Mouse (Mus musculus) cerebellum, postnatal 14 days (tissue): Measurements from ENCODE around the gene Enah.

Experiments used
- DNase-seq, 2 experiments: peaks; one replicate each; pipeline ENCODE4 v3.0.0; 2021; ENCODE audit warnings: mixed read lengths in 2 of 2

Enah gene

DNA sequence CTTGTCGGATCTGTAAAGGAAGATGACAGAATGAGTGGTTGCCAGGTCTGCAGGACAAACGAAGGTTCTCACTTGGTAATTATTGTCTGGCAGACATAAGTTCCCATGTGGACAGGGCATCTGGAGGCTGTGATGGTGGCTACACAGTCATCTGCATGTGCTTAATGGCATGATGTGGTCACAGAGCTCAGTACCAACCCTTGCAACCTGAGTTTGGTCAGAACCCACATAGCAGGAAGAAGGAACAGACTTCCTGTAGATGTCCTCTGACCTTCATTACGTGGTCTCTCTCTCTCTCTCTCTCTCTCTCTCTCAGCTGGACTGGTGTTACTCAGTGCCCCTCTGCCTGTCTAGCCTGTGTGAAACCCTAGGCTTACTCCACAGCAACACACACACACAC, 147.2 kb downstream of the Enah start:
- DNase-seq = no peak

DNA sequence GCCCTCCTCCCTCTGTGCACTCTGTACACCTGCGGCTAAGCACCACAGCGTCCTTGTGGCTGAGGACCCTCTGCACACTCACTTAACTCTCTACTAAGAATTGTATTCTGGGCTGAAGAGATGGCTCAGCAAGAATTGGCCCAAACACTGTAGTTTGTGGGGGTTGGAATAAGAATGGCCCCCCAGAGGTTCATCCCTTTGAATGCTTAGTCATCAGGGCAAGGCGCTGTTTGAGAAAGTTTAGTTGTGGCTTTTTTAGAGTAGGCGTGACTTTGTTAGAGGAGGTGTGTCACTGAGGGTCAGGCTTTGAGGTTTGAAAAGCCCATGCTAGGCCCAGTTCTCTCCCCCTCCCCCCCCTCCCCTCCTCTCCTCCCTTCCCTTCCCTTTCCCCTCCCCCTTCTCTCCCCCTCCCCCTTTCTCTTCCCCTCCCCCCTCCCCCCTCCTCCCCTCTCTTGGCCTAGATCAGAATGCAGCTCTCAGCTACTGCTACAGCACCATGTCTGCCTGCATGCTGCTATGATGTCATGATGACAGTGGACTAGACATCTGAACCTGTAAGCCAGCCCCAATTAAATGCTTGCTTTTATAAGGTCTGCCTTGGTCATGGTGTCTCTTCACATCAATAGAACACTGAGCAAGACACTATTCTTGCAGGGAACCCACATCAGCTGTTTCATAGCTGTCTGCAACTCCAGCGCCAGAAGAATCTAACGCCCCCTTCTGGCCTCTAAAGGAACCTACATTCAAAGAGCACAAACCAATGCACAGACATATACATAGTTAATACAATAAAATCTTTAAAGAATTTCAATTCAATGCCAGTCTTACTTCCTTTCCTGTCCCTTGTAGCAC, 153.1 kb downstream of the Enah start:
- DNase-seq = no peak

DNA sequence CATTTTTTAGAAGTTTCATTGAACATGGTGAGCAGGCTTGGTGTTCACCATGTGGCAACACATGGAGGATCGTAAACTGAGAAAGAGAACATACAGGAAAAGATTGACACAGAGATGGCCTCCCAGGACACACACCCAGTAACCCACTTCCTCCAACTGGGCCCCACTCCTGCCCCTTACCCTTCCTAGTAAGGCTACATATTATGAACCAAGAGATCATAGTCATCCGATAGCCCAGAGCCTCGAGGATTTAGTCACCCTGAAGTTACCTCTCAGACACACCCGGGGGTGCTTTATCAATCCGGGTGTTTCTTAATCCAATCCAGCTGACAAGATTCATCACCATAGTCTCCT, 153.9 kb downstream of the Enah start:
- no peak for DNase-seq

DNA sequence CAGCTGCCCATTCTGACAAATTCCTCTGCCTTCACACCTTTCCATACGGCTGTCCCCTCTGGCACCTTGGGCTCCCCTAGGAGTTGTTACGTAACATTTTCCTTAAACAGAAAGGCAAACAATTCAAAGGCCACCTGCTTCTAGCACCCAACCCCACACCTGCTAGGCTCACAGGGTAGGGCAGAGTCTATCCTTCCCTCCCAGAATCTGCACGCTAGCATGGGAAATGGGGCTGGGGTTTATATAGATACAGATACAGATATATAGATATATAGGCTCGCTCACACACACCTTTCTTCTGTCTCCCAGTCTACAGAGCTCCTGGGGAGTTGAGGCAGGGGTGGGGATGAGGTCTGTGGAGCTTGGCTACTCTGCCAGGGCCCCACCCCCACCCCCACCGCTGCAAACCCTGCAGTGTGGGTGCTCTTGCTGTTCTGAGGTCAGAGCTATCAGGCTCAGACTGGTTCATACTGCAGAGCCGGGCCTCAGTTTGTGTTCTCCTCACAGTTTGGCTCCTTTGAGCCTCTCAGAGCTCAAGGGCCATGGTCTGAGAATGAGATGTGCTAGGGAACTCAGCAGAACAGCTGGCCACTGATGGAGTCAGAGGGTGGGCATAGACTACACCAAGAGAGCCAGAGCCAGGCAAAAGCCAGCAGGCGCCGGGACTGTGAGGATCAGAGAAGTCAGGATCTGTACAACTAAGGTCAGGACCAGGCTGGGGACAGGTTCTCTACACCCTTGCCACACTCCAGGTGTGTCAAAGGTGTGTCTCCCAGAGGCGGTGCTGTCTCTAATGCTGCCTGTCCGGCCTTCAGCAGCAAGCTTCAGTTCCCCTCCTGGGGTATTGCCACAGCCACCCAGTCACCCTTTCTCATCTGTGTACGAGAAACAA, 154.6 kb downstream of the Enah start:
- DNase-seq = no peak

DNA sequence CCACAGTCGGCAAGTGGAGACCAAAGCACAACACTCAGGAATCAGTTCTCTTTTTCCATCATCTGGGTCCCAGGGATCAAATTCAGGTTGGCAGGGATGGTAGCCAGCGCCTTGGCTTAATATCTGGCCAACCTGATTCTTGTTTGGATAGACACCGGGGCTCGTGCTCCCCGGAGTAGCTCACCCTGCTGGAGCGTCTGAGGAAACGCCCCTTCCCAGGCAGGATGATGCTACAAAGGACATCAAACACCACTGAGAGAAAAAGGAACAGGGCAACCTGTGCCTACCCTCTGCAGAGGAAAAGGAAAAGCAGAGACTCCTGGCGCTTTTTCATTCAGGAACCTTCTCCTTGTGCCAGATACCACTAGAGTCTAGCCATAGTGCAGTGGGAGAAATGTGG, 156.4 kb downstream of the Enah start:
- no peak for DNase-seq

DNA sequence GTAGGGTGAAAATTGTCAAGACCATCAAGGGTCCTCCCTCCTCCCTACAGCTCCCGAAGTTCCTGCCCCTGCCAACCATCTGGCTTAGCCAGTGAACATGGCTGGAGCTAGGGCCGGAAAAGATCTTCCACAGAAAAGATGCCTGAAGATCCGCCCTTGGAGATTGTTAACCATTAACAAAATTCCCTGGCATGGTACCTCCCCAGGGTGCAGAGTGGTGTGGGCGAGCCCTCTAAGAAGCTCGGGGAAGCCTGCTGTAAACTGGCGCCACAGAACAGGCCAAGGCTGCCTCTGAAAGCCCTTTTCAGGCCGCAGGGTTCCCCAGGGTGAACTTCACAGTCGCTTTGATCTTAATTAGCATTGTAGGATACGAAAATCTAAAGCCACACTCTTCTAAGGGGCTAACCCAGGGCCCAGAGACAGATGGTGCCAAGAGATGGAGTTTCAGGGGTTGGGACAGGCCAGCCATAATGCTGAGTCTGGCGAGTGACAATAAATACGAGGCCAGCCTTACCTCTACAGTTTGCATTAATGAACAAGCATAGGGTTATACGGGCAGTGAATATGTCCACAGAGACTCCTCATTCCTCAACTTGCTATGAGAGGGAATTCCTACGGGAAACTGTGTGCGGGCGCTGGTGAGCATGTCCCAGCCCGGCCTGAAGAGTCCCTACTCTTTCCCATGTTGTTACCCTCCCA, 157.0 kb downstream of the Enah start:
- no peak for DNase-seq

DNA sequence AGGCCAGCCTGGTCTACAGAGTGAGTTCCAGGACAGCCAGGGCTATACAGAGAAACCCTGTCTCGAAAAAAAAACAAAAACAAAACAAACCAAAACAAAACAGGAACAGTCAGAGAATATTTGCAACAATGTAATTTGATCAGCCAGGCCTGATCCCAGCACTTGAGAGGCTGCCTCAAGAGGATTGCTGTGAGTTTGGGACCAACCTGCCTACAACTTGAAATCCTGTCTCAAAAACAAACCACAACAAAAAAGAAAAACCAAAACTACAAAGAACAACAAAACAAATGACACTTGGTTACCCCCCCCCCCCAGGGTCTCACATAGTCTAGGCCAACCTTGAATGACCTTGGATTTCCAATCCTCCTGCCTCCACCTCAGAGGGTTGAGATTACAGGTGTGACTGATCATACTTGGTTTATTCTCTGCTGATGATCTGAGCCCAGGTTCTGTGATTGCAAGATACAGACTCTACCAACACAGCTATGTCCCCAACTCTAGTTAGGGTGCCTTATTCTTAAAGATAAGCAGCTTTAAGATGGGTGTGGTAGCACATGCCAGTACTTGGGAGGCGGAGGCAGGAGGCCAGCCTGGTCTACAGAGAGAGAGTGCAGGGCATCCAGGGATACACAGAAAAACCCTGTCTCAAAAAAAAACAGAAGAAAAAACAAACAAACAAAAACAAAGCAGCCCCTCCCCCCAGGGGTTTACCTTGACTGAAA, 158.4 kb downstream of the Enah start:
- DNase-seq = no peak

DNA sequence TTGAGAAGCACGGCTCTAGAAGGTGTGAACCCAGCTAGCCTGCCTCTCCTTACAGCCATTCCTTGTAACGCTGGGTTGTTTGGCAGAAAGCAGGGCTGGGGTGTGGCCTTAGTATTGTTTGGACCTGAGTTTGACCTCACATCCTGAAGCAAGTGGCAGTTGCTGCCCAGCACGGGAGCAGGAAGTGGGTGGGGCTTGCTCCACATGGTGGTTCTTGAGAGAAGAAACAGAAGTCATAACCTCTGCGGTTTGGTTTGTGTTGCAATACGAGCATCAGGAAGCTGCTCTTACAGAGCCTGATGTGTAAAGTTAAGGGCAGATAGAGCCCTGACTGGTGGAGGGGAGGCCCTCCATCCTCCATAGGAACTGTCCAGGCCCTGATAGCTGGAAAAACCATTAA, 159.1 kb downstream of the Enah start:
- DNase-seq = no peak

DNA sequence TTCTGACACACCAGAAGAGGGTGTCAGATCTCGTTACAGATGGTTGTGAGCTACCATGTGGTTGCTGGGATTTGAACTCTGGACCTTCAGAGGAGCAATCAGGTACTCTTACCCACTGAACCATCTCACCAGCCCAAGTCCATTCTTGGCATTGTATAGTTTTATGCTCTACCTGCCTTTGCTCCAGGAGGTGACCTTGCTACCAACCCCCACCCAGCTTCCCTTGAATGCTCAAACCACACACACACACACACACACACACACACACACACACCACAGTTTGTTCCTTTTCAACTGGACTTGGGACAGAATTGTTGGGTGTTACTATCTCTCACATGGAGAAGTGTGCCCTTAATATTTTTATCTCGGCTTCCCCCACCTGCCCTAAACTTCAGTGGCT, 163.5 kb downstream of the Enah start:
- no peak for DNase-seq

DNA sequence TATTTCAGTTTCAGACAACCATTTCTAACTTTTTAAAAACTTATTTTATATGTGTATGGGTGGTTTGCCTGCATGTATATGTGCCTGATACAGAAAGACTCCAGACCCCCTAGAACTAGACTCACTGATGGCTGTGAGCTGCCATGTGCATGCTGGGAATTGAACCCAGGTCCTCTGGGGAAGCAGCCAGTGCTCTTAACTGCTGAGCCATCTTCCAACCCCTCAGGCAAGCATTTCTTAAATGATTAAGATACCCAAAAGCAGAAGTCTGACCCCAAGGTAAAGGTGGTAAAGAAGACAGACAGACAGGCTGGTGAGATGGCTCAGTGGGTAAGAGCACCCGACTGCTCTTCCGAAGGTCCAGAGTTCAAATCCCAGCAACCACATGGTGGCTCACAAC, 165.0 kb downstream of the Enah start:
- DNase-seq = no peak

DNA sequence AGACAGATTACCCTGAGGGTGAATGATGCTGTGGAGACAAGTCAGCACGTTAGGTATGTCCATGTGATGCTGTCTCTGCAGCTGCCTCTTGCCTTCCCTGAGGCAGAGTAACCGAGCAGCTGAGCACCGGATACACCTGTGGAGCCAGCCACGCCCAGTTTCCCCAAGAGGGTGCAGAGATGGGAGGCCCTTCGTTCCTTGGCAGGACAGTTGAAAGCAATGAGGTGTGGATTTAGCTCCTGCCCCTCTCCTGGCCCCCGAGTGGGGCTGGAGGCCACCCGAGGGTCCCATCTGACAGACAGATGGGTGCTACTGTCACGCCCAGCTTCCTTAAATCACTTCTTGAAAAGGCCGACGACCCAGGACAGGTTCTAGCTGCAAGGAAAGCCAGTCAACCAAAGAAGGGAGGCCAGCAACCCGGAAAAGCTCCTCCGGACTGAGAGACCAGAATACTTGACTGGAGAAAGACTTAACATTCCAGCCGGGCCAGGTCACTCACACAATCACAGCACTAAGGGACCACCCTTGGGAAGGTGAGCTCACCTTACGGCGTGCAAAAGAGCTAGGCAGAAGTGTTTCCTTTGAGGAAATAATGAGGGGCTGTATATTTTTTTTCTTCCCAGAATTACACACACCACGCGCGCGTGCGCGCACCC, 166.6 kb downstream of the Enah start:
- no peak for DNase-seq

DNA sequence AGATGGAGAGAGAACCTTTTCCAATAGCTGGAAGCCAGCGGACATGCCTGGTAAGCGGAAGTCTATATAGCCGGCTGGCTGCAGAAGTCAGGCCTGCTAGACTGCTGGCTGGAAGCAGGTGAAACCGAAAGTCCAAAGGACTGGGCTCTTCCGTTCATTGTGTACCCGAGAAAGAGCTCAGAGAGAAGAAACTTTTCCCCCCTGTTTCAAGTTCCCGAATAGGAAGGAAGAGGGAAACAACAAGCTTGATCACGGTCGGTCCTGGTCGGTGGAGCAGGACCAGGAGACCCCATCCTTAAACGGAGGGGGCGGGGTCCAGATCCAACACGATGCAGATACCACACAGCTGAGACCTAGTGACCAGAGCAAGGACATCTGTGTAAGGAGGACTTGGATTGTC, 167.3 kb downstream of the Enah start:
- DNase-seq = no peak

DNA sequence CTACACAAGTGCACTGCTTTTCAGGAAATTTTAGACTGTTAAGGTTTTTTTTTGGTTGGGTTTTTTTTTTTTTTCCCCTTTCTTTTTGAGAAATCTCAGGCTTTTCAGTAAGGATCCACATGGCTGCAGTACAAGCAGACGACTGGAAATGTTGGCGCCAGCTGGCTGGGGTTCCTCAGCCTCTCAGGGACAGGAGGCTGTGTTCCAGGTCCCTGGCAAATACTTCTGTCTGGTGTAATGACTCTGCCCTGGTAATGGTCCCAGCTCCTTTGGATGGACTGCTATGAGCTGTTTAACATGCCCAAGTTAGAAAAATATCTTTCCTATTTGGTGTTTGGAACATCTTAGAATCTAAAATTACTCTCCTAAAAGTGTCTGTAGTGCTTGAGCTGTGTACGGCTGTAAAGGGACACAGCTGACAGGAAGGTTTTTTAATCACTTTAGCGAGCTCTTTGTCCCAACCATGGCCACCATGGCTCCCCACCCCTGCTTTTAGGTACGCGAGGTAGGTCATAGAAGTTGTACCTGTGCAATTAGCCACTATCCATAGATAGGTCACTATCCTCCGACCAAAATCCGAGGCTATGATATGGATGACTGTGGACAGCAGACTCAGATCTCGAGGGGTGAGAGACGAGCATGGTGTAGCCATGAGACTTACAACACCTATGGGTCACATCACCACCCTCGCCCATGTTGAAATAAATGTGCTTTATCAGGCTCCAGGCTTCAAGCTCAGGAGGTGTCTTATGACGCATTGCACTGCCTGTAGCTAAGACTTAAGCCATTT, 168.1 kb downstream of the Enah start:
- DNase-seq = peak; percentile 83 to 84

DNA sequence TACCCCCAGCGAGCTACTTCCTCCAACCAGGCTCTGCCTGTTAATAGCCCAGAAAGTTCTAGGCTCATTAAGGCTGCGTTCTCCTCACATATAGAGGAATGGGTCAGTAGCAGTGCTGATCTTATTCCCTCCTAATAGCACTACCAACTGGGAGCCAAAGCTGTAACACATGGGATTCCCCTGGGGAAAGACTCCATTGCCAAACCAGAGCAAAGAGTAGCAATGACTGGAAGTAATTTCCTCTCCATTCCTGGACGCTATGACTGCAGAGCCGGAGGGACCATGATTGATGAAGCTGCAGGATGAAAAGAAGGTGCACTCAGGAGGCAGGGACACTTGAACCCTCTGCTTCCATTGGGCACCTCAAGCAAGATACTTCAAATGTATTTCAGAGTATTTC, 169.3 kb downstream of the Enah start:
- no peak for DNase-seq

DNA sequence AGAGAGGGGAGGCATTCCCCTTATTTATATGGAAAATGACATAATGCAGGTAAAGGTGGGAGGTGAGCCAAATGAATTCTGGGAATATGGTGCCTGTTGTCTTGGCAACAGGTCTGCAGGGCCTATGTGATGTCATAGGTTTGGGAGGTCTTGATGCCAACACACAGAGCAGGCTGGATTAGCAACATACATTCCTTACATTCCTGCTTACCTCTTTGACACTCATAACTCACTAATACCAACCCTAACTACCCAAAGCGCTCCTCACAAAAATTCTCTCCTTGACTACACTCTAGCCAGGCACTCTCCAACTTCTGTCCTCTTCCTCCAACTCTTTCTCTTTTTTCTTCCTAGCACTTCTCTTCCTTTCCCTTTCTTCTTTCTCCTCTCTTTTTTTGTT, 171.6 kb downstream of the Enah start:
- DNase-seq = no peak

DNA sequence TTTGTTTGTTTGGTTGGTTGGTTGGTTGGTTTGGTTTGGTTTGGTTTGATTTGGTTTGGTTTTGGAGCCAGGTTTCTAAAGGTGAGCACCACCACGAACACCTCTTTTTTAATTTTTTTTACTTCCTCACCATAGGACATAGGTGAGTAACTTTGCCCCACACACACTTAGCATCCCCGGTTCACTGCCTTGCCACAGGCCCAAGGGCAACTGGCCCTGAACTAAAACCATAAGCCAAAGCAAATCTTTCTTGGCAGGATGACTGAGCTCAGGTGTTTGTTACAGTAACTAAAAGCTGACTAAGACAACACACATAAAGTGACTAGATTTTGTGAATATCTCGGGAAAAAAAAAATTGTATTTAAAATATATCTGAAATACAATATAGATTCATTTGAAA, 172.4 kb downstream of the Enah start:
- no peak for DNase-seq
